Mouse (Mus musculus): Measurements from ENCODE around the gene Bcdin3d.

Bcdin3d gene

GRCm38 (mm10) chr15:99438966-99439698 is 35.4 kb downstream of the Bcdin3d start:
- no peak for DNase-seq

DNA sequence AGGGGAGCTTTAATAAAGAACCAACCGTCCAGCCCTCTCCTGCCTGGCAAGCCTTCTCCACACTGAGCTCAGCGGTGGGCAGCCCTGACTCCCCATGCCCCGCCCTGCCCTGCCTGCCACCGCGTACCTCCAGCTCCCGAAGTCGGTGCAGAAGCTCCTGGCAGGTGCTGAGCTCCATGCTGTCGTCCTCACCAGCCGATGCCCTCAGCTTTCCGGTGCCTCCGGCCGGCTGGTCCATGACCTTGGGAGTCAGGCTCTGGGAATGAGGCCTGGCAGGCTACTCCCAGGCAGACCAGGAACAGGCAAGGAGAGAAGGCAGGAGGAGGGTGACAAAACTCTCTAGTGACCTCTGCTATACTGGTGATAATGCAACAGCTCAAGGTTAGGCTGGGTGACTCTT is 40.6 kb downstream of the Bcdin3d start:
- no peak for DNase-seq

- DNase-seq = no peak
Observed at GRCm38 (mm10) chr15:99433081-99433718, 41.3 kb downstream of the Bcdin3d start.

- peak; percentile 26 for DNase-seq
Observed at GRCm38 (mm10) chr15:99431967-99432366, 42.6 kb downstream of the Bcdin3d start.

- DNase-seq = no peak
Observed at GRCm38 (mm10) chr15:99431504-99431903, 43.0 kb downstream of the Bcdin3d start.

GRCm38 (mm10) chr15:99431063-99431462 is 43.5 kb downstream of the Bcdin3d start:
- no peak for DNase-seq

DNA sequence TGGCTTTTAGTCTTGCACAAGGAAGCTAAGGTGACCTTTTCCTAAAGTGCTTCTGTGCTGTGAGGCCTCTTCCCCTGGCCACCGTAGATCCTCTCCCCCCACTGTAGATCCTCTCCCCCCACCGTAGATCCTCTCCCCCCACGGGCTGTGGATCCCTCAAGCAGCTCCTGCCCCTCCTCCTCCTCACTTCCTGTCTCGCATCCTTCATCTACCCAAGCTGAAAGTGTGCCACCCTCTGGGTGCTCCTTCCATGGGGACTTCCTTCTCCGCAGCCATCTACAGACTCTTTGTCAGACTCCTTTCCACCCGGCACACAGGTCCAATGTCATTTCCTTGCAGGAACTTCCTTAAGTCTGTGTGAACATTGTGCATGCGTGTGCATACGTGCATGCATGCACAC is 44.1 kb downstream of the Bcdin3d start:
- no peak for DNase-seq

DNA sequence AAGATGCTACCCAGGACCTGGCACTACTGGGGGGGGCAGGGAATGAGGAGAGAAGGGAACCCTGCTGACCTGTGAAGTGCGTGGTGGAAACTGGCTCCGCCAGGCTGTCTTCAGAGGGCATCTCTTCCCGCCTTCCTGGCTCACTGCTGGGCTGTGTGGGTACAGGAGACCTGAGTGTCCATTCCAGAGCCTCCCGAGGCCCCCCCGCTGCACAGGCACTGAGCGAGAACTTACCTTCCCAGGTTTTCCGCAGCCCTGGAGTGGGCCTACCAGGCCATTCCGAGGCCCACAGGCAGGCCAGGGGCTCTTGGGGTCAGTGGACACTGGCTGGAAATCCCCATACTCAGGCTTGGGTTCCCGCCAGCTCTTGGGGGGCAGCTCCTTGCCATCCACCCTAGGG is 50.6 kb downstream of the Bcdin3d start:
- no peak for DNase-seq

DNA sequence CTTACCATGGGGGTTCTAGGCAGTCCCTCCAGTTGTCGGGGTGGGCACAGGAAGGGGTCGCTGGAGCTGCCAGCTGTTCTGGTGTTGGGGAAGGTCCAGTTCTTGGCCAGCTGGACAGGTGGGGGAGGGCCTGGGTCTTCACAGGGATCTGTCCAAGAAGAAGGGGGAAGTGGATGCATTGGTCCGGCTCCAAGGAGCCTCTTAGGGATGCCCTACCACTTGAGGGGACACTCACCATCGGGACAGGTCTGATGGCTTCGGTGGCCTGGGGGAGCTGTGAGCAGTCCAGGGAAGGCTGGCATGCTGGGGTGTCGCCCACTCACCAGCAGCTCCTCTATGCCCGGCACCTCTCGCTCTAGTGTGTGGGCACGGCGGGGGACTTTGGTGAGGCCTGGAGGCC is 51.4 kb downstream of the Bcdin3d start:
- DNase-seq = no peak

GRCm38 (mm10) chr15:99422551-99422950 is 52.0 kb downstream of the Bcdin3d start:
- no peak for DNase-seq

DNA sequence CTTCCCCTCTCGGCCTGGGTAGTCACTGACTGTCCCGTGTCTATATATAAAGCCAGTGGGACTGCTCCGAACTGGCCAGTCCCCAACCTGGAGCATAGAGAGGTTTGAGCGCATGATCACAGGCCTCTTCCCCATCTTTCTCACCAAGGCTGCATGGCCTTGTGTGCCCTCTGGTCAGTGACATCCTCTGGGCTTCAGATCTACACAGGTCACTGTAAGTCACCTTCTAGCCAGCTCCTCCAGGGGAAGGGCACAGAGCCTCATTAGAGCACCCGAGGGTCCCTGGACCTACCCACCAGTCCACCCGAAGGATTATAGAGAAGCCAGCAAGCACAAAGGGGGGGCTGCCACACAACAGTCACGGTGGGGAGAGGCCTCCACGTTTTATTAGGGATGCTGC is 52.9 kb downstream of the Bcdin3d start:
- DNase-seq = no peak

DNA sequence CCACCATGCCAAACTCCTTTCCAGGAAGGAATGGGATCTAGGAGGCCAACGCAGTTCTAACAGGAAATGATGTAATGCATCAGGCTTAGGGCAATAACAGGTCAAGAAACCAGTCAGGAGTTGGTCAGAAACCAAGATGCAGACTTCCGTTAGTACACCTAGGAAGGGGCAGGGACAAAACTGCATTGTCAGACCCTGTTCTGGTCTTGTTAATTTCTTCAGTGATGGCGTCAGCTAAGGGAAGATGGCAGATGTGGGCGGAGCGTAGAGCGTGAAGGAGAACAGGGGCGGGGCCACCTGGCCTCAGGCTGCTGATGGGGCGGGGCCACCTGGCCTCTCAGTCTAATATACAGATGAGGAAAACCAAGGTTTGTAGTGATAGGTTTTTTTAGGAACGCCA is 53.4 kb downstream of the Bcdin3d start:
- DNase-seq = no peak

DNA sequence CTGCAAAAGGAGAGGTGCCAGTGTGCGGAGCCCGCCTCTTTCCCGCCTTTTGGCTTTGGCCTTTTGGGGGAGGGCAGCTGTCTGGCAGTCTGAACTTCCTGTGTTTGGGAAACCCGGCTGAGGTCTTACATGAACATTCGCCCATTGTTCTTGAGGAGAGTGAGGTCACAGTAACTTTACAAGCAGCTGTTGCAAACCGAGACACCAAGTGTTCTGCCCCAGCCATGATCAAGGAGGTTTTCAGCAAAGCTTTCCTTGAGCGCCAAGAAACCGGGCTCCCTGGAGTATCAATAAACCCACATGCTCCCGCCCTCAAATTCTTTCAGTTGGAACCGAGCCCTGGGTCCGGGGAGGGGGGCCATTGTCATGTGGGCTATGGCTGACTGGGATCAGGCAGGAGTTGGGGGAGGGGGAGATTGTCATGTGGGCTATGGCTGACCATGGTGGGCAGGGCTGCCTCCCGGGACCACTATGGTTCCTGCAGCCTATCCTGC is 54.0 kb downstream of the Bcdin3d start:
- DNase-seq = peak; percentile 56

- DNase-seq = no peak
Observed at GRCm38 (mm10) chr15:99420101-99420500, 54.4 kb downstream of the Bcdin3d start.
